Mouse (Mus musculus): ENCODE measurements around the gene Lck. TPM values are rescaled to one million over a fixed set of nuclear protein-coding genes. Genes with fewer than 3 reads are reported as not detected.

The Lck gene
- total and polyA plus RNA-seq, 3 experiments: 0.84 to 3.5 (median 1.1) TPM

DNA sequence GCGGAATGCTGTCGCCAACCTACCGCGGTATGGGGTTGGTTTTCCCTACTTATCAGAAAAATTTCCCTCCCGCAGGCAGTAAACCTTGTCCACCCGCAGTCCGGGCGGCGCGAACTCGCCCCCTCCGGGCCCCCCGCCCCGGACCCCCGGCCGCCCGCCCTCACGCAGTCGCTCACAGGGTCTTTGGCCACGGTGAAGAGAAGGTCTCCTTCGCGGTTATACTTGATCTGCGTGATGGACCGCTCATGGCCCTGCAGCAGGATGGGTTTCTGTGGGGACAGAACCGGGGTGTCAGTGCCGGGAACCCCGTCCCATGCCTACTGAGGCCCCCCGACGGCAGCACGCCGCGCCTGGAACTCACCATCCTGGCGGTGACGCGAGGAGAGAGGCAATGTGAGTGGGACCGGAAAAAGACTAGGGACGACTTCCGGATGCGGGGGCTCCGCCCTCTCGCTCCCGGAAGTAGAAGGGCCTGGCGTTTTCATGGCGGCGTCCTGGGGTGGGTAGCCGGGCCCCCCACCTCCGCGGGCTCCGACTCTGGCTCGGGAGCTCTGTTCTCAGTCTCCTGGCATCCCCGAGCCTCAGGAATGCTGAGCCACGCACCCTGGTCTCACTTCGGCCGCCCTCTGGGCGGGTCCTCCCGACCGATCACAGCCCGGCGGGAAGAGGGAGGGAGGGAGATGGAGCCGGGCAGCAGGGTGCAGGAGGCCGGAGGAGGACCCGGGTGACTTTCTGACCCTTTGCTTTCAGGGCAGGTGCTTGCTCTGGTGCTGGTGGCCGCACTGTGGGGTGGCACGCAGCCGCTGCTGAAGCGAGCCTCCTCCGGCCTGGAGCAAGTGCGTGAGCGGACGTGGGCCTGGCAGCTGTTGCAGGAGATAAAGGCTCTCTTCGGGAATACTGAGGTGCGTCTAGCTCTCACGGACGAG is 27.1 kb upstream of the Lck start, which contains the start of the genes Eif3i and Tmem234:
Gene Eif3i, minus strand, starts transcription at position 416 of the 926 bp plus-strand sequence.
Gene Tmem234, plus strand, starts transcription at position 436 of the 926 bp plus-strand sequence.
- under 1% methylated on average over 74 of the region's 74 CpGs for WGBS
- intact Hi-C loops (cut with DNase I): loop anchor here (2.0 kb wide), 1 partner anchor 58 kb away; the partner anchor contains the start of gene Hdac1
- peak within 1 kb of the TSS; percentile 90 for H3K4me3 ChIP-seq
- H3K9ac ChIP-seq (ENCODE audit: low read depth, low read length): peak within 1 kb of the TSS; percentile 63
- no peaks in the 10 kb centered on the region; the same call in 1 of the 2 replicates for H3K36me3 ChIP-seq (ENCODE audit: control insufficient read depth, insufficient read depth, low read length)
- peak within 1 kb of the TSS; percentile 77 for H3K27ac ChIP-seq
- TF ChIP-seq EP300 (IDR thresholded peaks at IDR 0.05; ENCODE audit: insufficient read depth, low read depth, low read length) (0 out of 2 replicates have a peak, but pooled peaks have one; percentile 25), CTCF (IDR thresholded peaks at IDR 0.05) (peak; percentile 20; the same call in 1 of the 2 replicates), POLR2A (IDR thresholded peaks at IDR 0.05; ENCODE audit: insufficient read depth, low read depth, low read length) (peak; percentile 79)
- peaks cover 4% of the 10 kb centered on the region for H3K79me2 ChIP-seq (replicated peaks; ENCODE audit: control insufficient read depth, insufficient read depth, low read length)
- peaks cover 4% of the 10 kb centered on the region for H3K4me1 ChIP-seq (ENCODE audit: control insufficient read depth, insufficient read depth, low read length)
- DNase-seq: peak; percentile 87 to 89
- H3K27me3 ChIP-seq (ENCODE audit: control insufficient read depth, insufficient read depth, low read length): no peaks in the 10 kb centered on the region

- DNase-seq: no peak
These were observed 15.4 kb upstream of the Lck start for GRCm38 (mm10) chr4:129588865-129589264.

GRCm38 (mm10) chr4:129586943-129587342 is 13.5 kb upstream of the Lck start:
- Histone ChIP-seq H3K9ac (ENCODE audit: low read depth, low read length) (no peak overlapping the region), H3K79me2 (replicated peaks; ENCODE audit: control insufficient read depth, insufficient read depth, low read length) (no peaks in the 10 kb centered on the region), H3K4me3 (no peak overlapping the region), H3K27me3 (ENCODE audit: control insufficient read depth, insufficient read depth, low read length) (no peaks in the 10 kb centered on the region), H3K27ac (no peak overlapping the region), H3K4me1 (ENCODE audit: control insufficient read depth, insufficient read depth, low read length) (no peaks in the 10 kb centered on the region), H3K36me3 (ENCODE audit: control insufficient read depth, insufficient read depth, low read length) (no peaks in the 10 kb centered on the region)
- TF ChIP-seq CTCF (IDR thresholded peaks at IDR 0.05) (no peak), POLR2A (IDR thresholded peaks at IDR 0.05; ENCODE audit: insufficient read depth, low read depth, low read length) (no peak), EP300 (IDR thresholded peaks at IDR 0.05; ENCODE audit: insufficient read depth, low read depth, low read length) (no peak)
- DNase-seq: no peak
- 76% methylated on average over 1 of the region's 1 CpGs for WGBS
- intact Hi-C loops (cut with DNase I): no loop called here

More at GRCm38 (mm10) chr4:129588865-129589264, 15.4 kb upstream of the Lck start:
- H3K4me3 ChIP-seq: no peak overlapping the region
- H3K4me1 ChIP-seq (ENCODE audit: control insufficient read depth, insufficient read depth, low read length): no peaks in the 10 kb centered on the region
- no peak overlapping the region for H3K27ac ChIP-seq
- no peak overlapping the region for H3K9ac ChIP-seq (ENCODE audit: low read depth, low read length)
- TF ChIP-seq EP300 (IDR thresholded peaks at IDR 0.05; ENCODE audit: insufficient read depth, low read depth, low read length): no peak
- TF ChIP-seq CTCF (IDR thresholded peaks at IDR 0.05): no peak
- H3K27me3 ChIP-seq (ENCODE audit: control insufficient read depth, insufficient read depth, low read length): no peaks in the 10 kb centered on the region
- no peaks in the 10 kb centered on the region for H3K36me3 ChIP-seq (ENCODE audit: control insufficient read depth, insufficient read depth, low read length)
- 52% methylated on average over 4 of the region's 4 CpGs for WGBS
- no peaks in the 10 kb centered on the region for H3K79me2 ChIP-seq (replicated peaks; ENCODE audit: control insufficient read depth, insufficient read depth, low read length)
- intact Hi-C loops (cut with DNase I): no loop called here

- DNase-seq: no peak
- intact Hi-C loops (cut with DNase I): loop anchor here (2.0 kb wide), 1 partner anchor 23 kb away; no protein-coding TSS in a partner anchor
- no peaks in the 10 kb centered on the region for H3K4me1 ChIP-seq (ENCODE audit: control insufficient read depth, insufficient read depth, low read length)
- 92% methylated on average over 9 of the region's 9 CpGs for WGBS
- no peak overlapping the region for H3K9ac ChIP-seq (ENCODE audit: low read depth, low read length)
- no peak for TF ChIP-seq POLR2A (IDR thresholded peaks at IDR 0.05; ENCODE audit: insufficient read depth, low read depth, low read length)
- TF ChIP-seq CTCF (IDR thresholded peaks at IDR 0.05): no peak
- TF ChIP-seq EP300 (IDR thresholded peaks at IDR 0.05; ENCODE audit: insufficient read depth, low read depth, low read length): no peak
- no peaks in the 10 kb centered on the region for H3K79me2 ChIP-seq (replicated peaks; ENCODE audit: control insufficient read depth, insufficient read depth, low read length)
- H3K4me3 ChIP-seq: no peak overlapping the region
- no peak overlapping the region for H3K27ac ChIP-seq
- no peaks in the 10 kb centered on the region for H3K27me3 ChIP-seq (ENCODE audit: control insufficient read depth, insufficient read depth, low read length)
- H3K36me3 ChIP-seq (ENCODE audit: control insufficient read depth, insufficient read depth, low read length): no peaks in the 10 kb centered on the region
These were observed 12.3 kb upstream of the Lck start for GRCm38 (mm10) chr4:129585773-129586172.

- intact Hi-C loops (cut with DNase I): loop anchor here (2.0 kb wide), 1 partner anchor 24 kb away; no protein-coding TSS in a partner anchor
- WGBS: 3% methylated on average over 36 of the region's 36 CpGs
- H3K79me2 ChIP-seq (replicated peaks; ENCODE audit: control insufficient read depth, insufficient read depth, low read length): no peaks in the 10 kb centered on the region
These were observed 11.6 kb upstream of the Lck start for GRCm38 (mm10) chr4:129584884-129585608.

More at GRCm38 (mm10) chr4:129584884-129585608, 11.6 kb upstream of the Lck start:
- H3K36me3 ChIP-seq (ENCODE audit: control insufficient read depth, insufficient read depth, low read length): no peaks in the 10 kb centered on the region
- H3K27ac ChIP-seq: peak overlapping the region; percentile 58
- H3K4me3 ChIP-seq: peak overlapping the region; percentile 64
- H3K4me1 ChIP-seq (ENCODE audit: control insufficient read depth, insufficient read depth, low read length): 0 out of 2 replicates have a peak, but pooled peaks cover 2% of the 10 kb centered on the region
- no peaks in the 10 kb centered on the region for H3K27me3 ChIP-seq (ENCODE audit: control insufficient read depth, insufficient read depth, low read length)
- H3K9ac ChIP-seq (ENCODE audit: low read depth, low read length): peak overlapping the region; percentile 90
- peak; percentile 87 to 90 for DNase-seq
- TF ChIP-seq POLR2A (IDR thresholded peaks at IDR 0.05; ENCODE audit: insufficient read depth, low read depth, low read length) (no peak), CTCF (IDR thresholded peaks at IDR 0.05) (peak; percentile 80), EP300 (IDR thresholded peaks at IDR 0.05; ENCODE audit: insufficient read depth, low read depth, low read length) (0 out of 2 replicates have a peak, but pooled peaks have one; percentile 26)
